Mouse (Mus musculus) stomach, embryonic 14.5 days (tissue): Measurements from ENCODE around the gene Rnf217. TPM values are rescaled to one million over a fixed set of nuclear protein-coding genes. Genes with fewer than 3 reads are reported as not detected.

Experiments used
- ATAC-seq: fragments of 200-750 bp; cut with Nextera tagmentation; 2 replicates; pipeline ENCODE4 v1.8.0; 2017; ENCODE audit warnings: low read depth, moderate TSS enrichment; ENCODE audit not compliant: insufficient number of reproducible peaks, insufficient read depth, low FRiP score
- H3K27ac ChIP-seq: fragments of 300-500 bp; sonication (generic); 2 replicates; pipeline ENCODE4 v1.5.1; 2014; ENCODE audit warnings: mild to moderate bottlenecking, low read length, moderate library complexity, mixed read lengths
- H3K27me3 ChIP-seq: fragments of 300-500 bp; sonication (generic); 2 replicates; pipeline ENCODE4 v1.6.1; 2014; ENCODE audit warnings: low read length, control low read depth, mixed read lengths; ENCODE audit not compliant: control insufficient read depth, insufficient read depth
- H3K36me3 ChIP-seq: fragments of 300-500 bp; sonication (generic); 2 replicates; pipeline ENCODE4 v1.6.1; 2014; ENCODE audit warnings: mild to moderate bottlenecking, control low read depth, low read length, moderate library complexity, mixed read lengths; ENCODE audit not compliant: control insufficient read depth, insufficient read depth
- H3K4me1 ChIP-seq: fragments of 300-500 bp; sonication (generic); 2 replicates; pipeline ENCODE4 v1.6.1; 2014; ENCODE audit warnings: low read length, control low read depth, mixed read lengths; ENCODE audit not compliant: control insufficient read depth, insufficient read depth
- H3K4me2 ChIP-seq: fragments of 300-500 bp; sonication (generic); replicated peaks from 2 replicates; pipeline ENCODE4 v1.6.1; 2014; ENCODE audit warnings: low read depth, low read length, control low read depth
- H3K4me3 ChIP-seq: fragments of 300-500 bp; sonication (generic); 2 replicates; pipeline ENCODE4 v1.5.1; 2014; ENCODE audit warnings: low read depth, low read length, control low read depth
- H3K9ac ChIP-seq: fragments of 300-500 bp; sonication (generic); replicated peaks from 2 replicates; pipeline ENCODE4 v1.6.1; 2014; ENCODE audit warnings: low read depth, mild to moderate bottlenecking, control low read depth, low read length, moderate library complexity, mixed read lengths
- H3K9me3 ChIP-seq: fragments of 300-500 bp; sonication (generic); 2 replicates; pipeline ENCODE4 v1.6.1; 2016; ENCODE audit warnings: low read depth, low read length, control low read depth; ENCODE audit not compliant: control insufficient read depth
- WGBS: fragments of 180-500 bp; shearing (Covaris S2); extraction: QIAGEN DNeasy Blood & Tissue Kit; methylation state at CpG from one replicate; pipeline ENCODE4 v1.1.7; 2014; 5-methylcytosine and 5-hydroxymethylcytosine counted together
- polyA plus RNA-seq: library from polyadenylated mRNA; unstranded; fragments of >200 nt; fragmentation: Nextera tagmentation; extraction: Ambion mirVana; gene quantifications from 2 replicates; pipeline ENCODE4 v1.2.1, GENCODE M21; 2014

The Rnf217 gene
- polyA plus RNA-seq, 1 experiment from 2014 or later = 3.5 TPM

DNA sequence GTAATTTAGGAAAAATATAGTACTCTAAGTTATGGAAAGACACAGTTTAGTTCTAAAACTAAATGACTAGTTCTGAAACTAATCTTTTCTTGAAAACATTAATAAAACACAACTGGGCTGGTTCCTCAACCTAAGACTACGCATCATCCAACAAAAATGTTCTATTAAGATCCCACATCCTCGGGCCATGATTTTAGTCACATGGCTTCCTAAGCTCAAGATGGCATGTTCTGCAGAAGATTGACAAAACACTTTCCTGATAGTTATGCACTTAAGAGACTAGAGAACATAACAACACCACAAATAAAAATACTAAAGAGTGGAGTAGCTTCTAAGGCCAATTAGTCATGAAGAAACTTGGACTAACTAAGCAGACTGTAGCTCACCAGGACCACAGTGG, 76.2 kb downstream of the Rnf217 start:
- Histone ChIP-seq H3K27ac (no peak overlapping the region), H3K4me3 (no peak overlapping the region), H3K4me2 (no peak overlapping the region), H3K9ac (no peak overlapping the region), H3K36me3 (peaks cover 6% of the 10 kb centered on the region; the same call in 1 of the 2 replicates), H3K4me1 (no peaks in the 10 kb centered on the region), H3K27me3 (no peaks in the 10 kb centered on the region), H3K9me3 (no peaks in the 10 kb centered on the region)
- ATAC-seq = no peak
- 83% methylated on average over 2 of the region's 2 CpGs for WGBS

DNA sequence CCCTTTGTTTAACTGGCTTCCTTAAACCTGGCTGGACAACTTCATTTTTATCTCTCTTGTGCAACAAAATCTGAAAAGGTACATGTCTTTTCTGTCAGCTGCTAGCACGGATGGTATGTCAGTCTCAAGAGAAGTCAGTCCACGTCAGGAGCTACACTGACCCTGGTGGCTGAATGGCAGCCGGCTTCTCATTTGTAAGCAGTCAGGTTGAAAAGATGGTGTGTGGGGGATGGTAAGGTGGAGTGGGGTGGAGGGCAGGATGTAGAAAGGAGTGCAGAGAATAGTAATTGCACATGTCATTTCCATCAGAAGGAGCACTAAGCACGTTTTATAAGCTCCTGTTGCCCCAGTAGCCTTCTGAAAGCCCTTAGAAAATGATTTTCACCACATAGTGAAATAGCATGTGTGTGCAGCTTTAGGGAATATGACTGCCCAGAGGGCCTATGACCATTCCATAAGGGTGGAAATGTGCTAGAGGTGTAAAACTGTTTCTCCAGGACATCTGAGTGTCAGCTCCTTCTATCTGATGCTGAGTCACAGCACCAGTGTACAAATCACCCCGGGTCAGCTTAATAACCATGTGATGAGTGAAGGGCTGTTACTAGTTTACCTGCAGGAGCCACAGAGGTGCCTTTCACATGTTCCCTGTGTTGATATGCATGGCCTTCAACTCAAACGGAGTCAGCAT, 80.5 kb downstream of the Rnf217 start:
- ATAC-seq = no peak
- WGBS = 46% methylated on average over 6 of the region's 6 CpGs
- Histone ChIP-seq H3K9ac (no peak overlapping the region), H3K4me1 (no peaks in the 10 kb centered on the region), H3K4me3 (no peak overlapping the region), H3K27me3 (no peaks in the 10 kb centered on the region), H3K4me2 (no peak overlapping the region), H3K9me3 (no peaks in the 10 kb centered on the region), H3K27ac (no peak overlapping the region), H3K36me3 (no peaks in the 10 kb centered on the region)

DNA sequence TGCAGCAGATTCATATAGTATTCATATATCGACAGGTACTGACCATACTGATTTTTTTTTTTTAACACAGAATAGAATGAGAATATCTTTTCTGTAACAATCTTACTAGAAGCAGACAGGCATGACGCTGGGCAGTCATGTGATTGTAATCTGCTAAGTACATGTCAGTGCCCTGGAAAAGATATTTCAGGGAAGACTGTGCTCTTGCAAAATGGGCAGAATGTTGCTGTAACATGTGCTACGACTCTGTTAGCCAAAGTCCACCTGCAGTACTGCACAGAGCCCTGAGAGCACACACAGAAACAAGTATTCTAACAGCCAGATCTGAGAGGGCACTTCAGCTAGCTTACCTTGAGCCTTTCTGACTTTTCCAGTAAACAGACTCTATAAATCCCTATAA, 83.3 kb downstream of the Rnf217 start:
- no peaks in the 10 kb centered on the region for H3K4me1 ChIP-seq
- no peaks in the 10 kb centered on the region for H3K9me3 ChIP-seq
- no peak overlapping the region for H3K27ac ChIP-seq
- ATAC-seq = no peak
- 81% methylated on average over 3 of the region's 3 CpGs for WGBS
- no peak overlapping the region for H3K4me2 ChIP-seq
- no peak overlapping the region for H3K9ac ChIP-seq
- no peaks in the 10 kb centered on the region for H3K36me3 ChIP-seq
- H3K4me3 ChIP-seq = no peak overlapping the region
- no peaks in the 10 kb centered on the region for H3K27me3 ChIP-seq

DNA sequence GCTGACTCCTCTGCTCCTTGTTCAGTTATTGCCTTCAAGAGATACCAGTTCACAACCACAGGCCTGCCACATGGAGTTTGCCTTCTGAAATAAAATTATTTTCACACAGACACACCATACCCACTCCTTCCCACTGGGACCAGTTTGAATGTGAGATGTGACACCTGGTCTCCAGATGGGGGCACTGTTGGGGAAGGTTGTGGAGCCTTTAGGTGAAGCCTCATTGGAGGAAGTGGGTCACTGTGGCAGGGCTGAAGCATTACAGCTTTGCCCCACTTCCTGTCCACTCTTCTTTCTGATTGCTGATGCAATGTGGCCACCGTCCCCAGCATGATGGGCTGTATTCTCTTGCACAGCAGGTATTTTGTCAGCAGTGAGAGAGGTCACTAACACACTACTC, 89.6 kb downstream of the Rnf217 start:
- Histone ChIP-seq H3K36me3 (no peaks in the 10 kb centered on the region), H3K4me3 (no peak overlapping the region), H3K9me3 (no peaks in the 10 kb centered on the region), H3K9ac (no peak overlapping the region), H3K4me2 (no peak overlapping the region), H3K27ac (no peak overlapping the region), H3K4me1 (no peaks in the 10 kb centered on the region), H3K27me3 (no peaks in the 10 kb centered on the region)
- WGBS = 71% methylated on average over 1 of the region's 1 CpGs
- 0 out of 2 replicates have a peak, but pooled peaks have one; percentile 33 for ATAC-seq

DNA sequence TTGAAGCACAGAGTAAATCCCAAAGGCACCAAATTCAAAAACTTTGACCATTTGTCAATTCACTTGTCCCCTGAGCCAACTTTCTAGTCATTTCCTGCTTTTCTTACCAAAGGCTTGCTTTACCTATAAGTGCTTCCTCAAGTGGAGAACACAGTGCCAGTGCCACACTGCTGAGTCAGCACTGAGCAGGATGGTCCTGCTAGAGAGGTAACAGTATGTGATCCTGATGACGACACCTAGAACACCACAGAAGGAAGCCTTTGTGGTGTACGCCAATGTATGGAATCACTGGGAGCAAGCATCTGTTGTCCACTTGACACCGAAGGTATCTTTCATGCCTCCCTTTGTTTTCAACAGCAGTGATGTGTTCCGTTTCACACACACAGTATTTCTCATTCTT, 90.8 kb downstream of the Rnf217 start:
- no peaks in the 10 kb centered on the region for H3K27me3 ChIP-seq
- no peaks in the 10 kb centered on the region for H3K9me3 ChIP-seq
- no peak overlapping the region for H3K27ac ChIP-seq
- H3K4me1 ChIP-seq = no peaks in the 10 kb centered on the region
- no peak overlapping the region for H3K4me3 ChIP-seq
- H3K36me3 ChIP-seq = no peaks in the 10 kb centered on the region
- no peak for ATAC-seq
- H3K9ac ChIP-seq = no peak overlapping the region
- 90% methylated on average over 4 of the region's 4 CpGs for WGBS
- H3K4me2 ChIP-seq = no peak overlapping the region

DNA sequence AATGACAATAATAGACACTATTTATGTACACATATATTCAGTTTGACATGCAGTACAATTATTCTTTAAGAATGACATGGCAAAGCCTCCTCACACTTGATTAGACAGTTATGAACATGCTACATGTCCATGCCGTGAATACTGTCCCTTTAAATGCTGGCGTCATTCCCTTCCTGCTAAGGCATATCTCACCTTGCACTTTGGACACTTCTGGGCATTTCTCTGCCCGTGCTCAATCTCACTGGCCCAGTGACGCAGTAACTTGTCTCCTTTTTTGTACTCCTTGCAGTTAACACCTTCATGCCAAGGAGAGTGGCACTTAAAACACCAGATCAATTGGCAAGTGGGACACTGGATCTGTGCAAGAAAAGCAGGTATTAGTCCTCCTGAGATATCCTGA, 91.8 kb downstream of the Rnf217 start:
- Histone ChIP-seq H3K9me3 (no peaks in the 10 kb centered on the region), H3K4me1 (no peaks in the 10 kb centered on the region), H3K4me2 (no peak overlapping the region), H3K4me3 (no peak overlapping the region), H3K9ac (no peak overlapping the region), H3K36me3 (no peaks in the 10 kb centered on the region), H3K27me3 (no peaks in the 10 kb centered on the region), H3K27ac (no peak overlapping the region)
- no peak for ATAC-seq
- WGBS = 70% methylated on average over 4 of the region's 4 CpGs

DNA sequence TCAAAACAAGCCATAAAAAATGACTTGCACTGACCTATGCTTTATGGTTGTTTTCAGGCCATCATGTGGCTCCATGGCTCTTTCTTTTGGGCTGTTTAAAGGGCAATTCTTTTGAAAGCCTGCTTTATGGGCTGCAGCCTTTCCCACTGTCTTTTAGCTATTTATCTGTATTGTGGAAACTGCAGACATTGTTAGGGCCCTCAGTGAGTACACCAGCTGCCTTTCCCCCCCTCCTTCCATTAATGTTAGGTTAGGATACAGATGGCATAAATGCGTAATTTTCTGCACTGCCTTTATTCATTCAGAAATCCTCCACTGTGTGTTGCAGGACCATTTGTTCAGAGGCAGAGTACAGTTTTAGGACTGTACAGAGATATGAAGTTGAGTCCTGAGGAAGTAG, 93.1 kb downstream of the Rnf217 start:
- Histone ChIP-seq H3K27ac (no peak overlapping the region), H3K27me3 (no peaks in the 10 kb centered on the region), H3K4me2 (no peak overlapping the region), H3K4me1 (no peaks in the 10 kb centered on the region), H3K9me3 (no peaks in the 10 kb centered on the region), H3K36me3 (no peaks in the 10 kb centered on the region), H3K4me3 (no peak overlapping the region), H3K9ac (no peak overlapping the region)
- no peak for ATAC-seq
- 80% methylated on average over 1 of the region's 1 CpGs for WGBS

DNA sequence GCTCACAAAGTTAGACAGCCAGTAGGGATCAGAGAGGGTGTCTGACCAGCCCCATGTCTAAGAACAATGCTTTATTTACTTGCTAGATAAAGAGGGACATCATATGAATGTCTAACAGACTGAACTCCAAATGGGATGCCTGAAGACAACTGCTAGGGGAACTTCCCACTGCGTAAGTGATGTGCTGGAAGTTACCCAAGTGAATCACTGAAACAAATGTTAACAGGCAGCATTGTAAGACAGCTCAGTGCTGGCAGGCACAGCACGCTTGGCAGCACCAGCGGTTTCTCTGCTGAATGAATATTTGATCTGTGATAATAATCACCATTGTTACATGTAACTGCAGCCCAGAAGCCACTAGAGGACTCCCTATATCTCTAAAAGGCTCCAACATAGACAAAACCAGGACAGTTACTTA, 104.8 kb downstream of the Rnf217 start:
- Histone ChIP-seq H3K4me1 (no peaks in the 10 kb centered on the region), H3K4me3 (no peak overlapping the region), H3K27ac (no peak overlapping the region), H3K9me3 (no peaks in the 10 kb centered on the region), H3K4me2 (no peak overlapping the region), H3K9ac (no peak overlapping the region), H3K36me3 (no peaks in the 10 kb centered on the region), H3K27me3 (no peaks in the 10 kb centered on the region)
- WGBS = 79% methylated on average over 3 of the region's 3 CpGs
- ATAC-seq = no peak

DNA sequence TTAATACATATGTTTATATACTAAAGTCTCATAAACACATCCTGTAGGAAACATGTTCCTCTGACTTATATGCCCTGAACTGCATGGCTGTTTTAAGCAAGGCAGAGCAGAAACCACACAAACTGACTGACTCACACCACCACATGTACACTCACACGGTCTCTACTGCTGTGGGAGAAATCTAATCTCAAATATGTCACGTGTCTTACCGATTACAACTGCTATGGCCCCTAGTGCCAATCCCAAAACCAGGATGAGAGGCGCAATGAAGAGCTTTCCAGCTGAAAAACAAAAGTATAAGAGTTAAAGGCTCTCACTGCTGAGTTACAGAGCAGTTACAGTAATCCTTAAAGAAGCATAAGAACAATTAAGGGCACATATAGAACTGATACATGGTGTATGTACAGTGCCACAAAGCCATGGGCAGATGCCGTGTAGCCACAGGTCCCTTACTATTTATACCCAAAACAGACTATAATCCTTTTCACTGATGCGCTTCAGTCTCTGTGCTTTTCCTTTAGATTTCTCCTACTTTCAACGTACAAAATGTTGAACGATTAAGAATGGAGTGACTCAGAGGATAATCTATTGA, 105.3 kb downstream of the Rnf217 start:
- Histone ChIP-seq H3K4me1 (no peaks in the 10 kb centered on the region), H3K27ac (no peak overlapping the region), H3K4me2 (no peak overlapping the region), H3K4me3 (no peak overlapping the region), H3K27me3 (no peaks in the 10 kb centered on the region), H3K9ac (no peak overlapping the region), H3K36me3 (no peaks in the 10 kb centered on the region), H3K9me3 (no peaks in the 10 kb centered on the region)
- ATAC-seq = no peak
- 91% methylated on average over 8 of the region's 8 CpGs for WGBS
